Mouse (Mus musculus) heart, embryonic 10.5 days (tissue): Measurements from ENCODE around the gene Scap. TPM values are rescaled to one million over a fixed set of nuclear protein-coding genes. Genes with fewer than 3 reads are reported as not detected.
"Not testable (repeated sequence)": the region's sequence is repeated elsewhere in the genome, so short reads cannot be mapped to it uniquely, and the experiment has no call there.

Experiments
- DNase-seq: peaks from one replicate; pipeline ENCODE4 v3.0.0-alpha.2; 2017; ENCODE audit warnings: low spot score
- H3K27ac ChIP-seq: fragments of 300-500 bp; sonication (generic); 2 replicates; pipeline ENCODE4 v1.5.1; 2016; ENCODE audit warnings: mild to moderate bottlenecking
- H3K27me3 ChIP-seq: fragments of 300-500 bp; sonication (generic); 2 replicates; pipeline ENCODE4 v1.6.1; 2016; ENCODE audit warnings: mild to moderate bottlenecking; ENCODE audit not compliant: poor library complexity, insufficient read depth, severe bottlenecking
- H3K36me3 ChIP-seq: fragments of 300-500 bp; sonication (generic); 2 replicates; pipeline ENCODE4 v1.6.1; 2016; ENCODE audit warnings: mild to moderate bottlenecking, moderate library complexity
- H3K4me1 ChIP-seq: fragments of 300-500 bp; sonication (generic); 2 replicates; pipeline ENCODE4 v1.6.1; 2016; ENCODE audit warnings: mild to moderate bottlenecking
- H3K4me3 ChIP-seq: fragments of 300-500 bp; sonication (generic); 2 replicates; pipeline ENCODE4 v1.5.1; 2016; ENCODE audit warnings: mild to moderate bottlenecking, moderate library complexity
- H3K9me3 ChIP-seq: fragments of 300-500 bp; sonication (generic); 2 replicates; pipeline ENCODE4 v1.6.1; 2016; ENCODE audit warnings: mild to moderate bottlenecking, moderate library complexity
- WGBS: fragments of 180-500 bp; shearing (Covaris S2); methylation state at CpG from one replicate; pipeline ENCODE4 v1.1.7; 2016; 5-methylcytosine and 5-hydroxymethylcytosine counted together
- polyA plus RNA-seq: library from polyadenylated mRNA; unstranded; fragments of >200 nt; fragmentation: Nextera tagmentation; extraction: Ambion mirVana; gene quantifications from 2 replicates; pipeline ENCODE4 v1.2.1, GENCODE M21; 2016

The Scap gene
- polyA plus RNA-seq, 1 experiment from 2014 or later, result 30.7 TPM

DNA sequence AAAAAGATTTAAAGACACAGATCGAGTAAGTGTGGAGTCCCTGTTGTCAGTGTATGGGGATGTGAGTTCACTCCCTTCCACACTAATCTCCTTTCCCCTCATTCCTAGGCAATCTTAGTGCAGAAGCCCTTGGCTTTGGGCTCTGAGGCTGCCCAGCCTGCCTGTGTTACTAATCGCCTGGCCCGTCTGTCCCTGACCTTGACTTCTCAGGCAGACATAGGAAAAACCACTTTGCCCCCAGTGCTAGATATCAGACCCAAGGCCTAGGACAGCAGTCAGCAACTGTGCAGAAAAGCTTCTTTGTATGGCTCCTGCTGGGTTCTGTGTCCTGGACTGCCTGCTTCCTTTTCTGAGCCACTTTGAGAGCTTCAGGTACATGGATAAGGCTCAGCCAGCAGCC is 42.6 kb downstream of the Scap start:
- peaks cover 69% of the 10 kb centered on the region for H3K36me3 ChIP-seq
- 86% methylated on average over 3 of the region's 3 CpGs for WGBS

DNA sequence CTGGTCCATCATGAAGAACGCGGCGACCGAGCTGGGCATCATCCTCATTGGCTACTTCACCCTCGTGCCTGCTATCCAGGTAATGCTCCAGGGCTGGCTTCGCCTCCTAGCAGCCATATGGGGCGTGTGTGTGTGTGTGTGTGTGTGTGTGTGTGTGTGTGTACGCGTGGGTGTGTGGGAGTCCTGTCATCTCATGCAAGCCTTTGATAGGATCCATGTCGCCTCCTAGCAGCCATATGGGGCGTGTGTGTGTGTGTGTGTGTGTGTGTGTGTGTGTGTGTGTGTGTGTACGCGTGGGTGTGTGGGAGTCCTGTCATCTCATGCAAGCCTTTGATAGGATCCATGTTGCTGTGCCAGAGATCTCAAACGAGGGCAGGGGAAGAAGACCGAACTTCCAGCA is 44.6 kb downstream of the Scap start:
- 0 out of 2 replicates have a peak, but pooled peaks cover 15% of the 10 kb centered on the region for H3K27me3 ChIP-seq
- H3K4me1 ChIP-seq, result peaks cover 16% of the 10 kb centered on the region
- peaks cover 71% of the 10 kb centered on the region for H3K36me3 ChIP-seq
- not testable (repeated sequence) for H3K9me3 ChIP-seq, DNase-seq, H3K4me3 ChIP-seq, H3K27ac ChIP-seq
- WGBS, result 78% methylated on average over 15 of the region's 15 CpGs

More for the DNA sequence above, 42.6 kb downstream of the Scap start:
- Histone ChIP-seq H3K27me3 (0 out of 2 replicates have a peak, but pooled peaks cover 15% of the 10 kb centered on the region), H3K4me1 (peaks cover 14% of the 10 kb centered on the region), H3K9me3 (no peaks in the 10 kb centered on the region), H3K4me3 (no peak overlapping the region), H3K27ac (no peak overlapping the region)
- no peak for DNase-seq

DNA sequence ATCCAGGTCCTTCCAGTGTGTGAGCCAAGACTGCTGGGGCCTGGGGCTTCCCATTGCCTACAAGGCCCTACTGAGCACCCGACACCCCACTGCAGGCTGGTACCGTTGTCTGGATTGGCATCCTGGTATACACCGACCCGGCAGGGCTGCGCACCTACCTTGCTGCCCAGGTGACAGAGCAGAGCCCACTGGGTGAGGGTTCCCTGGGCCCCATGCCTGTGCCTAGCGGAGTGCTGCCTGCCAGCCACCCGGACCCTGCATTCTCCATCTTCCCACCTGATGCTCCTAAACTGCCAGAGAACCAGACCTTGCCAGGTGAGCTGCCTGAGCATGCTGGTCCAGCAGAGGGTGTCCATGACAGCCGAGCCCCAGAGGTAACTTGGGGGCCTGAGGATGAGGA is 46.3 kb downstream of the Scap start:
- Histone ChIP-seq H3K4me1 (peaks cover 14% of the 10 kb centered on the region), H3K27me3 (0 out of 2 replicates have a peak, but pooled peaks cover 15% of the 10 kb centered on the region), H3K27ac (no peak overlapping the region), H3K4me3 (no peak overlapping the region), H3K36me3 (peaks cover 70% of the 10 kb centered on the region), H3K9me3 (no peaks in the 10 kb centered on the region)
- 95% methylated on average over 8 of the region's 8 CpGs for WGBS
- DNase-seq, result no peak

DNA sequence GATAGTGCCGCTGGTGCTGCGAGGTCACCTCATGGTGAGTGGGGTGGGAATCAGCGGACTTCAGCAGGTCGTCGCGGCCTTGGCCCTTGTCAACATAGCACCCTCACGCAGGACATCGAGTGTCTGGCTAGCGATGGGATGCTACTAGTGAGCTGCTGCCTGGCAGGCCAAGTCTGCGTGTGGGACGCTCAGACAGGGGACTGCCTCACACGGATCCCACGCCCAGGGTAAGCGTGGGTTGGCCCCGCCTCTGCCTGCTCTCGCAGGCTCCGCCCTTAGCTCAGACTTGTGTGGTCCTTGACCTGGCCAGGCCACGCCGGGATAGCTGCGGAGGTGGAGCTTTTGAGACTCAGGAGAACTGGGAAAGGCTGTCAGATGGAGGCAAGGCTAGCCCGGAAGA is 47.6 kb downstream of the Scap start:
- peak overlapping the region; percentile 7; the same call in 1 of the 2 replicates for H3K27ac ChIP-seq
- peaks cover 14% of the 10 kb centered on the region for H3K4me1 ChIP-seq
- H3K27me3 ChIP-seq, result 0 out of 2 replicates have a peak, but pooled peaks cover 15% of the 10 kb centered on the region
- no peaks in the 10 kb centered on the region for H3K9me3 ChIP-seq
- DNase-seq, result no peak
- peaks cover 77% of the 10 kb centered on the region for H3K36me3 ChIP-seq
- peak overlapping the region; percentile 41 for H3K4me3 ChIP-seq
- whole genome bisulfite sequencing, result 20% methylated on average over 21 of the region's 21 CpGs

GRCm38 (mm10) chr9:110381292-110381691 is 48.2 kb downstream of the Scap start:
- Histone ChIP-seq H3K4me3 (0 out of 2 replicates have a peak overlapping the region, but pooled peaks have one; percentile 41), H3K27ac (no peak overlapping the region), H3K27me3 (0 out of 2 replicates have a peak, but pooled peaks cover 15% of the 10 kb centered on the region), H3K36me3 (peaks cover 78% of the 10 kb centered on the region), H3K9me3 (no peaks in the 10 kb centered on the region), H3K4me1 (peaks cover 14% of the 10 kb centered on the region)
- WGBS, result 69% methylated on average over 12 of the region's 12 CpGs
- DNase-seq, result no peak

DNA sequence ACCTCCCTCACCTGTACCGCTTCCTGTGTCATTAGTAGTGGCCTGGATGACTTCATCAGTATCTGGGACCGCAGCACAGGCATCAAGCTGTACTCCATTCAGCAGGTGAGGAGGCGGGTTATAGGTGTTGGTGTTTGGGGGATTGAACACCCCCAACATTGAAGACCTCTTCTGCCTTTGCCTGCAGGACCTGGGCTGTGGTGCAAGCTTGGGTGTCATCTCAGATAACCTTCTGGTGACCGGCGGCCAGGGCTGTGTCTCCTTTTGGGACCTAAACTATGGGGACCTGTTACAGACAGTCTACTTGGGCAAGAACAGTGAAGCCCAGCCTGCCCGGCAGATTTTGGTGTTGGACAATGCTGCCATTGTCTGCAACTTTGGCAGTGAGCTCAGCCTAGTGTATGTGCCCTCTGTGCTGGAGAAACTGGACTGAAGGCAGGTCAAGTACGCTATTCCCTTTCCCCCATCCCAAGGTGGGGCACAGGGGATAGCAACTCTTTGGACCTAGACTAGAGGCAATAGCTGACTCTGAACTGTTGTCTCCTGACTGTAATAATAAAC is 51.4 kb downstream of the Scap start:
- Histone ChIP-seq H3K27ac (no peak overlapping the region), H3K4me1 (peaks cover 14% of the 10 kb centered on the region), H3K9me3 (no peaks in the 10 kb centered on the region), H3K27me3 (0 out of 2 replicates have a peak, but pooled peaks cover 10% of the 10 kb centered on the region), H3K36me3 (peaks cover 81% of the 10 kb centered on the region), H3K4me3 (no peak overlapping the region)
- 86% methylated on average over 7 of the region's 7 CpGs for WGBS
- DNase-seq, result no peak

- Histone ChIP-seq H3K27me3 (no peaks in the 10 kb centered on the region), H3K4me3 (no peak overlapping the region), H3K36me3 (peaks cover 100% of the 10 kb centered on the region), H3K27ac (no peak overlapping the region), H3K4me1 (no peaks in the 10 kb centered on the region), H3K9me3 (no peaks in the 10 kb centered on the region)
- WGBS, result 81% methylated on average over 7 of the region's 7 CpGs
- no peak for DNase-seq
These were observed 54.9 kb downstream of the Scap start for GRCm38 (mm10) chr9:110388011-110388410.

DNA sequence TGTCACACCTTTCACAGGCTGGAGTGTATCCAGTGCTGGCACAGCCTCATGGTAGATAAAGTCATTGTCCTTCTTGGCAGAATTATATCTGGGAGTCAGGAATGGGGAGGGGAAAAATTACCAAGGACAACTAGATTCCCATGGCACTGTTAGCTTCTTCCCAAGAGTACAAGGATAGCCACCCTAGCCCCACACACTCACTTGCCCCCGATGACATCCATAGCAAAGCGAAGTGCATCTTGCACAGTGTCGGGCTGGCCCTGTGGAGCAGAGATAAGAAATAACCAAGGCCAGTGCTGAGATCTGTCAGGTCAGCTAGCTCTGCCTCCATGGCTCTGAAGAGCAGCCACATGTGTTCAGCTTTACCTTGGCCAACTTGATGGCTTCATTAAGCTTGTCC is 57.8 kb downstream of the Scap start:
- H3K27me3 ChIP-seq, result no peaks in the 10 kb centered on the region
- no peak overlapping the region for H3K4me3 ChIP-seq
- no peak for DNase-seq
- no peaks in the 10 kb centered on the region for H3K9me3 ChIP-seq
- WGBS, result 85% methylated on average over 3 of the region's 3 CpGs
- H3K27ac ChIP-seq, result no peak overlapping the region
- no peaks in the 10 kb centered on the region for H3K4me1 ChIP-seq
- H3K36me3 ChIP-seq, result peaks cover 96% of the 10 kb centered on the region

GRCm38 (mm10) chr9:110393295-110393694 is 60.2 kb downstream of the Scap start:
- H3K9me3 ChIP-seq, result no peaks in the 10 kb centered on the region
- 91% methylated on average over 4 of the region's 4 CpGs for WGBS
- no peak overlapping the region for H3K4me3 ChIP-seq

DNA sequence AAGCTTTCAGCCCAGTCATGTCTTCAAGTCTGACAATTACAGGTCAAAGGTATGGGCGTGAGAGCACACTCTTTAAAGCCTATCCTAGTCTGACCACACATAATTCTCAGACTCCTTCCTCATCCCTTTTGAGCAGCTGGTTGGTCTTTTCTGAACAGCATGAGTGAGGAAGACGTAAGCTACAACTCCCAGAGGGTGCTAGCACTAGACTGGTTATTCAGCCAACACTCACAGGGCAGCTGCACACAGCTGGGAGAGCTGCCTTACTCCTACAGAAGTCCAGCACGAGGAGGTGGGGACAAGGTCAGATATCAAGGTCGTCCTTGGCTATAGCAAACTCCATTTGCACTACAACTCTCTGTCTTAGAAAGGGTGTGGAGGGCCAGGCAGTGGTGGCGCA is 67.6 kb downstream of the Scap start:
- no peak for DNase-seq

More at GRCm38 (mm10) chr9:110393295-110393694, 60.2 kb downstream of the Scap start:
- Histone ChIP-seq H3K27ac (no peak overlapping the region), H3K27me3 (no peaks in the 10 kb centered on the region), H3K36me3 (peaks cover 90% of the 10 kb centered on the region), H3K4me1 (no peaks in the 10 kb centered on the region)
- DNase-seq, result no peak

GRCm38 (mm10) chr9:110402731-110403130 is 69.6 kb downstream of the Scap start:
- Histone ChIP-seq H3K9me3 (no peaks in the 10 kb centered on the region), H3K27me3 (no peaks in the 10 kb centered on the region), H3K27ac (no peak overlapping the region), H3K36me3 (peaks cover 33% of the 10 kb centered on the region), H3K4me1 (peaks cover 13% of the 10 kb centered on the region), H3K4me3 (no peak overlapping the region)
- DNase-seq, result no peak
- WGBS, result over 99% methylated on average over 2 of the region's 2 CpGs

More for the DNA sequence above, 67.6 kb downstream of the Scap start:
- Histone ChIP-seq H3K36me3 (peaks cover 48% of the 10 kb centered on the region), H3K4me1 (0 out of 2 replicates have a peak, but pooled peaks cover 4% of the 10 kb centered on the region), H3K27me3 (no peaks in the 10 kb centered on the region), H3K4me3 (no peak overlapping the region), H3K9me3 (no peaks in the 10 kb centered on the region), H3K27ac (0 out of 2 replicates have a peak overlapping the region, but pooled peaks have one; percentile 29)
- 75% methylated on average over 5 of the region's 5 CpGs for WGBS

DNA sequence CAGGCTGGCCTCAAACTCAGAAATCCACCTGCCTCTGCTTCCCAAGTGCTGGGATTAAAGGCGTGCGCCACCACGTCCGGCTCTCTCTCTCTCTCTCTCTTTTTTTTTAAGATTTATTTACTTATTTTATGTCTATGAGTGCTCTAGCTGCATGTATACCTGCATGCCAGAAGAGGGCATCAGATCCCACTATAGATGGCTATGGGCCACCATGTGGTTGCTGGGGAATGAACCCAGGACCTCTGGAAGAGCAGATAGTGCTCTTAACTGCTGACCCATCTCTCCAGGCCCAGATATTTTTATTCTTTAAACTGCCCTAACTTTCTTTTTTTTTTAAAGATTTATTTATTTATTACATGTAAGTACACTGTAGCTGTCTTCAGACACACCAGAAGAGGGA is 70.2 kb downstream of the Scap start:
- not testable (repeated sequence) for DNase-seq, H3K4me3 ChIP-seq, H3K27ac ChIP-seq, H3K27me3 ChIP-seq, H3K9me3 ChIP-seq
- H3K4me1 ChIP-seq, result peaks cover 13% of the 10 kb centered on the region
- WGBS, result 89% methylated on average over 4 of the region's 4 CpGs
- peaks cover 28% of the 10 kb centered on the region; the same call in 1 of the 2 replicates for H3K36me3 ChIP-seq

GRCm38 (mm10) chr9:110407311-110408098 is 74.4 kb downstream of the Scap start:
- WGBS, result 2% methylated on average over 41 of the region's 41 CpGs
- Histone ChIP-seq H3K4me1 (peaks cover 21% of the 10 kb centered on the region), H3K27ac (peak overlapping the region; percentile 93), H3K36me3 (peaks cover 12% of the 10 kb centered on the region; the same call in 1 of the 2 replicates), H3K9me3 (no peaks in the 10 kb centered on the region), H3K4me3 (peak overlapping the region; percentile 84), H3K27me3 (0 out of 2 replicates have a peak, but pooled peaks cover 2% of the 10 kb centered on the region)
- DNase-seq, result peak; percentile 80
